Mouse (Mus musculus): ENCODE measurements around the gene Pex5l.

GRCm38 (mm10) chr3:32965528-32965927 is 177.5 kb downstream of the Pex5l start:
- TF ChIP-seq POLR2A (IDR thresholded peaks at IDR 0.05; ENCODE audit: insufficient read length, low read depth): no peak
- TF ChIP-seq POLR2AphosphoS2 (IDR thresholded peaks at IDR 0.05; ENCODE audit: insufficient read length, low read depth): no peak
- TF ChIP-seq TCF12 (IDR thresholded peaks at IDR 0.05; ENCODE audit: insufficient read depth, poor library complexity, severe bottlenecking): no peak
- TF ChIP-seq MYOD1 (IDR thresholded peaks at IDR 0.05; ENCODE audit: control insufficient read depth in 1 of 3, insufficient read length in 2 of 3, low read depth in 2 of 3): no peak
- no peak for TF ChIP-seq MAX (IDR thresholded peaks at IDR 0.05; ENCODE audit: low read depth)
- no peak for TF ChIP-seq CEBPB (IDR thresholded peaks at IDR 0.05; ENCODE audit: insufficient read depth, poor library complexity, severe bottlenecking)
- TF ChIP-seq USF1 (IDR thresholded peaks at IDR 0.05; ENCODE audit: low read depth): no peak
- TF ChIP-seq MYOG (IDR thresholded peaks at IDR 0.05; ENCODE audit: control insufficient read depth in 1 of 3, insufficient read depth in 1 of 3, insufficient read length in 2 of 3, low read depth in 2 of 3): no peak

Measured in myocyte (in vitro differentiated cells).